Mouse (Mus musculus): ENCODE data around the gene Emc9.

- no peak for TF ChIP-seq POLR2A (IDR thresholded peaks at IDR 0.05; ENCODE audit: borderline replicate concordance, insufficient read depth, low read length)
- no peak for TF ChIP-seq CTCF (IDR thresholded peaks at IDR 0.05; ENCODE audit: borderline replicate concordance, insufficient read depth, low read depth, low read length)
These were observed 29.6 kb upstream of the Emc9 start for GRCm38 (mm10) chr14:55614565-55615178.

Measured in cerebellum, adult 2 months (tissue).